Mouse (Mus musculus) hindbrain, embryonic 11.5 days (tissue): ENCODE results near the gene Cox17. TPM values are rescaled to one million over a fixed set of nuclear protein-coding genes. Genes with fewer than 3 reads are reported as not detected.

Source experiments
- ATAC-seq: fragments of 200-750 bp; cut with Nextera tagmentation; 2 replicates; pipeline ENCODE4 v1.8.0; 2017; ENCODE audit warnings: mild to moderate bottlenecking, moderate TSS enrichment, moderate library complexity; ENCODE audit not compliant: low FRiP score
- DNase-seq: peaks from one replicate; pipeline ENCODE4 v3.0.0-alpha.2; 2015; ENCODE audit warnings: low spot score
- H3K27ac ChIP-seq: fragments of 300-500 bp; sonication (generic); 2 replicates; pipeline ENCODE4 v1.5.1; 2014; ENCODE audit warnings: mild to moderate bottlenecking, low read depth, low read length
- H3K27me3 ChIP-seq: fragments of 300-500 bp; sonication (generic); 2 replicates; pipeline ENCODE4 v1.6.1; 2014; ENCODE audit warnings: mild to moderate bottlenecking, low read length, moderate library complexity, mixed read lengths; ENCODE audit not compliant: control insufficient read depth, insufficient read depth
- H3K36me3 ChIP-seq: fragments of 300-500 bp; sonication (generic); 2 replicates; pipeline ENCODE4 v1.6.1; 2014; ENCODE audit warnings: mild to moderate bottlenecking, low read length, moderate library complexity, mixed read lengths; ENCODE audit not compliant: control insufficient read depth, insufficient read depth
- H3K4me1 ChIP-seq: fragments of 300-500 bp; sonication (generic); replicated peaks from 2 replicates; pipeline ENCODE4 v1.6.1; 2014; ENCODE audit warnings: low read length, mixed read lengths; ENCODE audit not compliant: control insufficient read depth, insufficient read depth
- H3K4me2 ChIP-seq: fragments of 300-500 bp; sonication (generic); replicated peaks from 2 replicates; pipeline ENCODE4 v1.6.1; 2014; ENCODE audit warnings: mild to moderate bottlenecking, low read depth, low read length
- H3K4me3 ChIP-seq: fragments of 300-500 bp; sonication (generic); 2 replicates; pipeline ENCODE4 v1.5.1; 2014; ENCODE audit warnings: low read depth, low read length
- H3K9ac ChIP-seq: fragments of 300-500 bp; sonication (generic); 2 replicates; pipeline ENCODE4 v1.6.1; 2014; ENCODE audit warnings: low read depth, low read length
- H3K9me3 ChIP-seq: fragments of 300-500 bp; sonication (generic); 2 replicates; pipeline ENCODE4 v1.6.1; 2016; ENCODE audit warnings: low read length; ENCODE audit not compliant: control insufficient read depth
- WGBS: fragments of 180-500 bp; shearing (Covaris S2); extraction: QIAGEN DNeasy Blood & Tissue Kit; methylation state at CpG from one replicate; pipeline ENCODE4 v1.1.7; 2014; 5-methylcytosine and 5-hydroxymethylcytosine counted together
- polyA plus RNA-seq: library from polyadenylated mRNA; unstranded; fragments of >200 nt; fragmentation: Nextera tagmentation; extraction: Ambion mirVana; gene quantifications from 2 replicates; pipeline ENCODE4 v1.2.1, GENCODE M21; 2014

Cox17 gene
- polyA plus RNA-seq, 1 experiment from 2014 or later, result 121 TPM

DNA sequence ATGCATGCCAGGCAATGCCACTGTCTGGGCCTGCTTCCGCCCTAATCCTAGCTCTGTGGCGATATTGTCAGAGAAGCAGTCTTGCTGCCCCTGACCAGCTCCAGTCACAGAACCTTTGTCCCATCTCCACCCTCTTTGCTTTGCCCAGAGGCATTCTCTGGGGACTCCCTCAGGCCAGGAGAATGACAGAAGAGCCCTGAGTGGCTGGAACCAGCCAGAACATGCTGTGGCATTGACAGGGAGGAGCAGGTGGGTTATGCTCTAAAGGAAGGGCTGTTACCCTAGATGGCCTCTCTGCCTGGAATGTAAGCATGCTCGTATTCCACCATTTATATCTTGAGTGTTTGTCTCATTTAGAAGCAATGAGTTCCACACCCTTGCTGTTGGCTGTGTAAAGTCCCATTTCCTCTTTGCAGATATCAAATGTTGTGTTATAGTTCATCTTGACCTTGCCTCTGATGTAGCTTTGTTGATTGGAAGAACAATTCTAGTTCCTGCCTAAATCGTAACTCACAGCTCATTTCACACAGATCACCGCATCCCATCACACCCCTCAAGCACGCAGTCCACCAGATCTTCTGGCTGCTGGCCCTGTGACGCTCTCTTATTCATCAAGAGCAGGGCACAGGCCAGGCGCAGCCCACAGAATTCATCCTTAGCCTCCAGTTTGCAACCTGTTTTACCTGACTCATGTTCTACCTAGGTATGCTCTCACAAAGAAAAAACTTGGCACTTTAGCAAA is 24.0 kb downstream of the Cox17 start:
- 89% methylated on average over 8 of the region's 8 CpGs for WGBS
- DNase-seq (no peak), ATAC-seq (no peak)
- Histone ChIP-seq H3K9me3 (no peaks in the 10 kb centered on the region), H3K4me2 (no peak overlapping the region), H3K4me3 (no peak overlapping the region), H3K27me3 (no peaks in the 10 kb centered on the region), H3K36me3 (no peaks in the 10 kb centered on the region), H3K9ac (no peak overlapping the region), H3K27ac (no peak overlapping the region), H3K4me1 (no peaks in the 10 kb centered on the region)

DNA sequence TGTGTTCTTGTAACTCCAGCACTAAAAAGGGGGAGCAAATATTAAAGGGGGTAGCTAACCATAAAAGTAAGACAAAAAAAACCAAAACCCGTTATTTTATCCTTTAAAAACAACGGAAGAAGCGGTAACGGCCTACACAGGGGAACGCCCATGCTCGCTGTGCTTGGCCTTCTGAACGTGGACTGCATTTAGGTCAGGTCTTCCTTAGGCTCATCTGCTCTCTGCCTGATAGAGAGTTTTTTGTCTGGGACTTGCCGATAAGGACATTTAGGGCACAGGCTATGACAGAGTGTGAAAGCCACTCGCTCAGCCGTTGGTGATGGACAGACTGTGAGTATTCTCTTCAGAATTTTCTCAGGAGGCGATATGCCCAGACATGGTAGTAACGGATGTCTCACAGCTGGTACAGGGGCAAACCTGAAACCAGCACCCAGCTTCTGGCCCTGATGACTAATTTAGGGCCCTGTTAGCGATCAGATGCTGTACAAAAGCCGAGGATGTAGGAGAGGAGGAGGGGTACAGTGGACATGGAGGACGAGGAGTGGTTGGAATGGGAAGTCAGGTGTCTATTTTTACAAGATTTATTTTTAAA is 25.0 kb downstream of the Cox17 start:
- Histone ChIP-seq H3K27me3 (no peaks in the 10 kb centered on the region), H3K9me3 (no peaks in the 10 kb centered on the region), H3K4me1 (no peaks in the 10 kb centered on the region), H3K27ac (0 out of 2 replicates have a peak overlapping the region, but pooled peaks have one; percentile 36), H3K9ac (no peak overlapping the region), H3K36me3 (no peaks in the 10 kb centered on the region), H3K4me2 (no peak overlapping the region), H3K4me3 (no peak overlapping the region)
- ATAC-seq (no peak), DNase-seq (no peak)
- WGBS, result 91% methylated on average over 15 of the region's 15 CpGs

DNA sequence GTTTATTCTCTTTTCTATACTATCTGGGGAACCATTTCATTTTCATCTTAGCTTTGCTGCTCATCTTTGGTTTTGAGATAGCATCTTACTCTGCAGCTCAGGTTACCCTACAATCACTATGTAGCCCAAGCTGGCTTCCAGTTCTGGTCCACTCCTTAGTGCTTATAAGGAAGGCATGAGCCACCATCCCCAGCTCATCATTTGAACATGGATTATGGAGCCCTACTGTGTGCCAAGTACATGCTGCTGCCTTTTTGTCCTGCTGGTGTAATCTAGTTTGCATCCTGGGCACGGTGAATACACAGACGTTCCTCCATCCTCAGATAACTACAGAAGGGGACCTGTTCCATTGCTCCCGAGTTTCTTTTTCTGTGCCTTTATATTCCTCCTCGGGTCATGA is 26.1 kb downstream of the Cox17 start:
- H3K4me1 ChIP-seq, result no peaks in the 10 kb centered on the region
- no peak for DNase-seq
- H3K27ac ChIP-seq, result no peak overlapping the region
- 88% methylated on average over 4 of the region's 4 CpGs for WGBS
- no peaks in the 10 kb centered on the region for H3K27me3 ChIP-seq
- no peaks in the 10 kb centered on the region for H3K36me3 ChIP-seq
- H3K4me3 ChIP-seq, result no peak overlapping the region
- H3K9me3 ChIP-seq, result no peaks in the 10 kb centered on the region
- H3K4me2 ChIP-seq, result no peak overlapping the region
- no peak overlapping the region for H3K9ac ChIP-seq
- ATAC-seq, result no peak

DNA sequence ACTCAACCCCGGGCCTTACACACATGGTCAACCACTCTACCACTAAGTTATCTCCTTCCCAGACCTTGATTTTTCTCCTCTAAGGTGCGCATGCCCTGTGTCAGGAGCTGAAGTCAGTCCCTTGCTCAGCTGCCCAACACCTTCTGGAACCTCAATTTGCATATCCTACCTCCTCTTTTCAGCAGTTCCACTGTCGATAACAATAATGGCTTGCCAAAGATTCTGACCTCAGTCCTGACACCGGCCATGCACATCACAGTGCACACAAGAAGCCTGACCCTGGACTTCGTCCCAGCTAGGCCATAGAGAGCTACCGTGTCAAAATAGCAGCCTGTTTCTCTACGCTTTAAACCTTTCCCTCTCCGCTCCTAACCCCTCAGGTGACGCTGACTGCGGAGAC is 26.6 kb downstream of the Cox17 start:
- Histone ChIP-seq H3K27ac (no peak overlapping the region), H3K4me1 (no peaks in the 10 kb centered on the region), H3K9me3 (no peaks in the 10 kb centered on the region), H3K27me3 (no peaks in the 10 kb centered on the region), H3K36me3 (no peaks in the 10 kb centered on the region), H3K9ac (no peak overlapping the region), H3K4me3 (no peak overlapping the region), H3K4me2 (no peak overlapping the region)
- 87% methylated on average over 10 of the region's 10 CpGs for WGBS
- DNase-seq (no peak), ATAC-seq (no peak)

DNA sequence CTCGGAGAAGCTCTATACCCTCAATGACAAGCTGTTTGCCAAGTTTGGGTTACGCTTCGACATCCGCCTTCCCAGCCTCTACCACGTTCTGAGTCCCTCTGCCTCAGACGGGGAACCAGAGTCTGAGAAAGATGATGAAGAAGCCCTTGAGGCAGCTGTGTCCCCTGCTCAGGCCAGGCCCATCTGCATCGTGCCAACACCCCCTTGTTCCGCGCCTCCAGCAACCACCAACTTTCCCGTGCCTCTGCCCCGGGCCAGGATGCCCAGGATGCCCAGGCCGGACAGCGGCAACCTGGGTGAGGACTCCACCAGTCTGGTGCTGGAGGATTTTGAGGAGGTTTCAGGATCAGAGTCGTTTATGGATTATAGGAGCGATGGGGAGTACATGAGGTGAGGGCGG is 27.1 kb downstream of the Cox17 start:
- Histone ChIP-seq H3K36me3 (no peaks in the 10 kb centered on the region), H3K4me3 (no peak overlapping the region; the same call in 1 of the 2 replicates), H3K27me3 (no peaks in the 10 kb centered on the region), H3K4me1 (no peaks in the 10 kb centered on the region), H3K9ac (no peak overlapping the region), H3K27ac (no peak overlapping the region), H3K4me2 (no peak overlapping the region), H3K9me3 (no peaks in the 10 kb centered on the region)
- 87% methylated on average over 16 of the region's 16 CpGs for WGBS
- no peak for DNase-seq
- ATAC-seq, result no peak

DNA sequence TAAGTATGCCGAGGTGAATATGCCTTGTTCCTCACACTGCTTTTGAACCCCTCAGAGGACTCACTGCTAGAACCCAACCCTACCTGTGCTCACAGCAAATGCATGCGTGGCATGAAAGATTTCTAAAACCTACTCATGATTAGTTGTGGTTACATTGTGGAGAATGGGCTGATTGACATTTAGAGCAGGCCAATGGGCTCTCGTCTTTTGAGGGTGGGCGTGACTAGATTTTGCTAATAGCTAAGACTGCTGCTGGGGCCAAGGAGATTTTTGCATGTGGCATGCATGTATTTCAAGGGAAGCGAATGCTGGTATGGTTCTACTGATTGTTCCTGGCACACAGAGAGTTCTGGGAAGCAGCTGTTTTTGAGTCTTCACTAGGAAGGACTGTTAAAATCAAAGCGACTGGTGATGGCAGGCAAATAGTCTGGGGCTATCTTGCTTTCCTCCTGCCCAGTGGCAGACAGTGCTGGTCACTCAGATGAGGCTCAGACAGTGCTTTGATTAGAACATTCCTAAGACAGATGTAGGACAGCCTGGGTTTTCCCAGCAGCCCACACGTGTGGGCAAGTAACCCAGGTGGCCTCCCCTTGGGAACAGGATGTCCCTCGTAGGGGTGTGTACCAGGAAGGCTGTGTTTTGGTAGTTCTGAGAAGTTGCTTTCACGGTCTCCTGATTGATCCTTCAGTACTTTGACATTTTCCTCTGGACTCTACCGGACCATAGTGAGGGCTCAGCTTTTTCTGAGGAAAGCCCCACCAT is 27.8 kb downstream of the Cox17 start:
- WGBS, result 80% methylated on average over 10 of the region's 10 CpGs
- no peak overlapping the region; the same call in 1 of the 2 replicates for H3K4me3 ChIP-seq
- H3K9me3 ChIP-seq, result no peaks in the 10 kb centered on the region
- H3K27me3 ChIP-seq, result no peaks in the 10 kb centered on the region
- H3K36me3 ChIP-seq, result no peaks in the 10 kb centered on the region
- peak; percentile 27 for DNase-seq
- H3K9ac ChIP-seq, result no peak overlapping the region
- no peak for ATAC-seq
- no peaks in the 10 kb centered on the region for H3K4me1 ChIP-seq
- no peak overlapping the region for H3K4me2 ChIP-seq
- no peak overlapping the region for H3K27ac ChIP-seq

DNA sequence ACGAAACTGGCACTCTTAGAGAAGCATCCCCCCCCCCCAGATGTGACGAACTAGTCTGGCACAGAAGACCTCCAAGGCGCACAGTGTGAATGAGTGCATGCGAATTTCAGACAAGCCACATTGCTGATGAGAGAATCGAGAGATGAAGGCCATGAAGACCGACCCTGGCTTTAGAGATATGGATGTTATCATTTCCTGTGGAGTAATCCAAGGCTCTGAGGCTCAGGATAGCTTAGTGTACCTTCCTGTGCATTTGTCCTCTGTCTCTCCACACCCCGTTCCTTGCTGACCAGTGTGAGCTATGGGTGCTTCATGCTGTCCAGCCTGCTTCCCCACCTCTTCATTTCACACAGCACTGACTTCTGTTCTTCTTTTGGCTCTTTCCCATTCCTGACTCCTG is 28.4 kb downstream of the Cox17 start:
- H3K4me3 ChIP-seq, result no peak overlapping the region

DNA sequence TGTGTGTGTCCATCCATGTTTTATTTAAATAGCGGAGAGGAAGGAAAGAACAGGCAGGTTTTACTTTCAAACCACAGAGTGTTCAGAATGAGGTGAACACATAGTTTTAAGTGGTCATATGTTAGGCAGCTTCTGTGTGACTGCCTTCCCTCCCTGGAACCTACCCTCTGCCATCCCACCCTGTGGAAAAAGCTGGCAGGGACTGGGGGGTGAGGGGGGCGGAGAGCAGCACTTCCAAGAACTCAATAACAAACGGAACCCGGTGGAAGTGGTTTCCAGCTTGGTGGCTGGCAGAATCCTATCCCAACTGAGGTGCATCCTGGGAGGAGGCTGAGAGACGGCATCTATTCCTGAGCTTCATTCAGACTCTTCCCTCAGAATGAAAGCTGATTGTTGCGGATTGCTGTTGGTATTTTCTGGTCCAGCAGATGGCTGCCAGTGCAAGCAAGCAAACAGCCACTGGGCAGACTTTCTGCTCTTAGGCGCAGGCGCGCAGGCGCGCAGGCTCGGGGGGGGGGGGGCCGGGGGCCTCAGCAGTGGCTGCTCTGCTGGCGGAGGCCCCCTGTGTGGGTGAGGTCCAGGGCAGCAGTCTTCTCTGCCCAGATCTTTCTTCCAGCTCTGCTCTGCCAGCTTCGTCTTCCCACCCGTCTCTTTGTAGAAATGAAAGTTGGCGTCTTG is 29.5 kb downstream of the Cox17 start:
- Histone ChIP-seq H3K4me3 (peak overlapping the region; percentile 12; the same call in 1 of the 2 replicates), H3K4me2 (no peak overlapping the region; the same call in 1 of the 2 replicates), H3K36me3 (no peaks in the 10 kb centered on the region), H3K27ac (peak overlapping the region; percentile 47), H3K9ac (peak overlapping the region; percentile 44; the same call in 1 of the 2 replicates), H3K9me3 (no peaks in the 10 kb centered on the region), H3K4me1 (no peaks in the 10 kb centered on the region), H3K27me3 (no peaks in the 10 kb centered on the region)
- DNase-seq (peak; percentile 64), ATAC-seq (peak; percentile 76)
- WGBS, result 32% methylated on average over 17 of the region's 17 CpGs

More for the DNA sequence above, 28.4 kb downstream of the Cox17 start:
- H3K4me2 ChIP-seq, result no peak overlapping the region
- H3K27me3 ChIP-seq, result no peaks in the 10 kb centered on the region
- DNase-seq, result no peak
- H3K9ac ChIP-seq, result no peak overlapping the region
- 86% methylated on average over 7 of the region's 7 CpGs for WGBS
- ATAC-seq, result no peak
- H3K9me3 ChIP-seq, result no peaks in the 10 kb centered on the region
- no peaks in the 10 kb centered on the region for H3K4me1 ChIP-seq
- H3K27ac ChIP-seq, result no peak overlapping the region
- no peaks in the 10 kb centered on the region for H3K36me3 ChIP-seq
